Mouse (Mus musculus) kidney, adult 10 weeks (tissue): ENCODE data around the gene Ltb4r2. TPM values are rescaled to one million over a fixed set of nuclear protein-coding genes. Genes with fewer than 3 reads are reported as not detected.

Experiments
- polyA plus RNA-seq: library from polyadenylated mRNA; stranded (reverse); fragments of 350-450 nt; fragmentation: Illumina TruSeq; extraction: RNeasy Lipid Tissue Mini Kit (QIAGEN cat#74804); gene quantifications from one replicate; pipeline ENCODE4 v1.2.3, GENCODE M21; 2014; ENCODE audit warnings: low read depth, low replicate concordance

Gene Ltb4r2
- 0.24 TPM for polyA plus RNA-seq

DNA sequence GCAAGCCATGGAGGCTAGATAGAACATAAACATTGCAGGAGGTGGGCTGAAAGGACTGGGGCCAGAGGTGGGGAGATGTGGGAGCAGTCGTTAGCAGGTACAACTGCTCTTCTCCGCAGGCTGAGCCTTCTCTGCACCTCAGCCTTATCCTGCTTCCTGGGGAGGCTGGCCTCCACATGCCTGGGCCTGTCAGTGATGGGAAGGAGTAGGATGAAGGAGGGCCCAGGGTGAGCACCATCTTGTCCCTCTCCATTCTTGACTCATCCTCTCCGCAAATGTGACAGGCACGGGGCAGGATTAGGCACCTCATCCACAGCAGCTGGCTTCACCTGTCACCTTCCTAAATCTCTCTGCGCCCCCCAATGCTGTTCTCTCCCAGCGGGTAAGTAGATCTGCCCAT lies at the start of gene Ltb4r2:
Gene Ltb4r2, plus strand, starts transcription at position 266 of the 400 bp plus-strand sequence.

DNA sequence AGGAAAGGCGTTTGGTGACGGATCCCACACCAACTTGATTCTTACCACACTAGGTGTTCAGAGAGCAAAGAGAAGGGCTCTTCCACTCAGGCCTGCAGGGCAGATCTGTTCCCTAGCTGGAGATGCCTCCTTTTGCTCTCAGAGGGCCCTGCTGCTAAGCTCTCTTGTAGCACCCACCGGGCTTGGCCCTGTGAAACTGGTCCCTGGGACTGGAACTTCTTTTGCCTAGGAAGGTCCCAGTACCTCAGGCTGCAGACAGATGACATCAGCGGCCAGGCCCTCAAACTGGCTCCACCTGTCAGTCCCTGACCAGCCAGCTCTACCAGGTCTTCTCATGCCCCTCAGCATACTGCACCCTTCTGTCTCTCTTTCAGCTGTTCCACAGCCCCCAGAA lies 47.5 kb upstream of the Ltb4r2 start, which contains the start of gene Tgm1:
Gene Tgm1, minus strand, starts transcription at position 198 of the 394 bp plus-strand sequence.

DNA sequence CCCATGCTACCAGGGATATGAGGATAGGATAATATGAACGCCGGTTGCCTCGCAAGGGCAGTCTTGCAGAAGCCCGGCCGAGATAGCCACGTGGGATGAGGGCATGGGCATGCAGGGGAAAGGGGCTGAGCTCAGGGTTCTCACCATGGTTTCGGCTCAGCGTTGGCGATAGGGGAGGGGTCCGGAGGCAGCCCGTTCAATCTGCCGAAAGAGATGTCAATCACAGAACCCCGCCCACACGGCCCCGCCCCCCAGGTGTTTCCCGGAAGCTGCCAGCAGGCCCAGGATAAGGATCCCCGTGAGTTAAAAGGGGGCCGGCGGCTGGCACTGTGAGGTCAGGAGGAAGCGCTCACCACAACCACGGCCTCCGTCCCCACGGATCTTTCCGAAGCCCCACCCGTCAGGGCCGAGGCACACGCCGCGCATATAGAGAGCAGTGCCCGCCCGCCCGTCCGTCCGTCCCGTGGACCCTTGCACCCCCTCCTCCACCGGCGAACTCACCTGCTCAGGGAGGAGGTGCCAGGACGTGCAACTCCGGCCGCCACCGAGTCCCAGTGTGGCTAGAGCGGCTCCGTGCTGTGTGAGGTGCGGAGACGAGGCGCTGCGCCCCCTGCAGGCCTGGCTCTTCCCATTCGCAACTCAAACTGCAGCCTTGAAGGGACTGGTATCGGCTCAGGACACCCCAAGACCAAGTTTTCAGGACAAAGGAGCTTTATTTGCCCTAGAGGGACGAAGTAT lies 39.4 kb upstream of the Ltb4r2 start, which contains the start of gene Rabggta:
Gene Rabggta, minus strand, starts transcription at position 564 of the 738 bp plus-strand sequence.

DNA sequence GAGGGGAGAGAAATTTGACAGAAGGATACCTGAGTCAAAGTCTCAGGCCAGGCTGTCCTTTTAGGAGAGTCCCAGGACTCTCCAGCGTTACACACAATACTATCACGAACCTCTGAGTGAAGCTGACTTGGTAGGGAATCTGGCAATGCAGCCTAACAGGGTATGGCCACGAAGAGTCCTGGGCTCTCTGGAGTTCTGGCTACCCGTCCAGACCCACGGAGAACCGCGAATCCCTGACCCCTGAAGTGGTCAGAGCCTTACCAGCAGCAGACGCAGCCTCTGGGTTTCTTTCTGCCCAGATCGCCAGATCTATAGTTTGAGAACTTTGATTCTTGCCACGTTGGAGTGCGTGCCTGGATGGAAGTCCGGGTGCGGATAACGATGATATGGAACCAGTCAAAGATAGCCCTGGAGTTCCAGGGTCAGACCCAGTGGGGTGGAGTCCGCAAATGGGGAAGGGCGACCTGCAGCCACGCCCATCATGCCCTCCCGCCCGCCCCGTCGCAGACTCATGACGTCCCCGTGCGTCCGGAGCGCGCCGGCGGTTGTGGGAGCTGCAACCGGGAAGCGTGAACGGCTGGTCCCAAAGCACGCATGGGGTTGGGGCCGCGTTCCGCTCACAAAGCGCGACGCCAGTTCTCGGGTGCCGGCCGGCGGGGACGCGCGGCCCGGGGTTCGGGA lies 15.9 kb upstream of the Ltb4r2 start, which contains the start of the genes Dhrs1 and Nop9:
Gene Dhrs1, minus strand, starts transcription at position 511 of the 681 bp plus-strand sequence.
Gene Nop9, plus strand, starts transcription at position 514 of the 681 bp plus-strand sequence.

DNA sequence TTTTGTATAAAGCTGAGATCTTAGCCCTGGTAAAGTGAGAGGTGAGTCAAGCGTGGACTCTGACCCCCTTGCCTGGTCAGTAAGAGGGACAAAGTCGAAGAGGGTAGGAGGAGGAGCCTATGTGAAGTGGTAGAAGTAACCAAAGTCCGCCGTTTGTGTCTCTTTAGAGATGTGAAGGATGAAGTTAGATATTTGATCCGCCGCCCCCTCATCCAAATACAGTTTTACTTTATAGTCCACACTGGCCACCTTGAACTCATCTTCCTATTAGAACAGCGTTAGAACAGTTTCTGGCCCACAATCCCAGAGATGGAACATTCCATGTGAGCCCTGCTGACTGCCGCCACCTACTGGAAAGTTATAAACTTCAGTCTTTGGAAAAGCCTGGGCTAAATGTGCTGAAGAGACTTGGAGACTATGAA lies 2.9 kb upstream of the Ltb4r2 start, which contains the start of gene Cideb:
Gene Cideb, minus strand, starts transcription at position 96 of the 422 bp plus-strand sequence.

DNA sequence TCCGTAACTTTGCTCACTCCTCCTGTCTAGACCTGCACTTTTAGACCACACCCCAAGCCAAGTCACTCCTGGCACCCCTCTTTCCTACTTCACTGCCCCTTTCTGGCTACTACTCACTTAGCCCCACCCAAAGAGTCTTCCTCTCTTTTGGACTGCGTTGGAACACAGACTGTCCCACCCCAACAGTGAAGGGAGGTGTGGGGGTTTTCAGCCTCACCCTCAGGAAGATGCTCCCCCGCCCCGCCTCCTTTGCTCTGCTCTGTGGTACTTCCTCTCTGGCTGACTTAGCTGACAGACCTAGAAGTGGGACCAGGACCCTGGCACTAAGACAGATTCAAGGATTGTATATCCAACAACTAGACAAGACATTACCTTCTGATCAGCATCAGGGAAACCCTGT lies 4.5 kb downstream of the Ltb4r2 start, which contains the start of gene Ltb4r1:
Gene Ltb4r1, plus strand, starts transcription at position 267 of the 400 bp plus-strand sequence.

DNA sequence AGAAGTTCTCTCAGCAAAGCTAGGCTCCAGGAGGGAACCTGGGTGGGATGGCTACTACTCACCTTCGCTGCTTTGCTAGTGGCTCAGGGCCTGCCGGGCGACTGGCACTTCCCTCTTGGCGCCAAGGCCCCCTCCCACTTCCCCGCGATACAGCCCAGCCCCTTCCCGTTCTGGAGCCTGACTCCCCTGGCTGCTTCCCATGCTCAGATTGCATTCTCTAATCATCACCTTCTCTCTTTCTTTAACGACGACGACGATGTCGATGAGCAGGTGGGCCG lies 22.7 kb downstream of the Ltb4r2 start, which contains the start of gene Adcy4:
Gene Adcy4, minus strand, starts transcription at position 138 of the 278 bp plus-strand sequence.

DNA sequence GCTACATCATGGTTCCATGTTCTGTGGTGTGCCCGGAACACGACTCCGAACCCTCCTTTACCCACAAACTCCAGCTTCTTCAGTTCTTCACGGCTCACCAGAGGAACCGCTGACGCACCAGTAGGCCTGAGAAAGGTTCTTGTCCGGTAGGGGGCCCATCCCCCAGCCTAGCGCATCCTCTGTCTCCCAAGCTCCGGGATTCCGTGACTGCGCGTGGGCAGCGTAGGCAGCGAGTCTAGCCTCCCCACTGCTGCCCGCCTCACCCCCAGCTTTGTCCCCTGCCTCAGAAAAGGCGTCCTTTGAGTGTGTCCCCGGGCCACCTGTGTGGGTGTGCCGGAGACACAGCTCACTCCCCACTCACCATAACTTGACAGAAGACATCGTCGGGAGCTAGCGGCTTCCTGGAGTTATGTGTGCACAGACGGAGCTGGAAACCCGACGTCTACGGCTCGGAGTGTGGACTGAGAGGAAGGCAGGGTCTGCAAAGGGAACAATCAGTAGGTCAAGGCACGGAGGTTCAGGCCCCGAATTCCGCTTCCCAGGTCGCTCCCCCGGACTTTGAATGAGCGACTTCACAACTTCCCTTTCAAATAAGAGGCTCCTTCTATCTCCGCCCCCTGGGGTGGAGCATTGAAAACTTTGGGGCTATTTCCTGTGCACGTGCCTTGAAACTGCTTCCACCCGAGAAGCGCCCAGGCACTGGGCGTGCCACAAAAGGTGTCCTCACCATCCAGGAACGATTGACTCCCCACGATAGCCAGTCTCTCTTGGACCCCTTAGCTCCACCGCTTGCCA lies 27.2 kb downstream of the Ltb4r2 start, which contains the start of gene Ripk3:
Gene Ripk3, minus strand, starts transcription at position 610 of the 795 bp plus-strand sequence.

Other genes with a start within 250 kb of the Ltb4r2 start
- gene Nrl, start 236.4 kb upstream of the Ltb4r2 start, polyA plus RNA-seq, result not detected
- gene Pck2, start 221.2 kb upstream of the Ltb4r2 start, polyA plus RNA-seq, result 2.1 TPM
- gene Dcaf11, start 201.4 kb upstream of the Ltb4r2 start, polyA plus RNA-seq, result 33.8 TPM
- gene A730061H03Rik, start 201.0 kb upstream of the Ltb4r2 start, polyA plus RNA-seq, result not detected
- gene Fitm1, start 185.8 kb upstream of the Ltb4r2 start, polyA plus RNA-seq, result not detected
- 112 TPM for gene Psme1, start 183.3 kb upstream of the Ltb4r2 start, polyA plus RNA-seq
- 6.6 TPM for gene Emc9, start 176.1 kb upstream of the Ltb4r2 start, polyA plus RNA-seq
- gene Psme2, start 170.3 kb upstream of the Ltb4r2 start, polyA plus RNA-seq, result 55.1 TPM
- gene Rnf31, start 169.7 kb upstream of the Ltb4r2 start, polyA plus RNA-seq, result 1.1 TPM
- 18.5 TPM for gene Irf9, start 157.9 kb upstream of the Ltb4r2 start, polyA plus RNA-seq
- 0.53 TPM for gene Rec8, start 143.4 kb upstream of the Ltb4r2 start, polyA plus RNA-seq
- 5.9 TPM for gene Ipo4, start 125.5 kb upstream of the Ltb4r2 start, polyA plus RNA-seq
- 0.24 TPM for gene Gm49378, start 123.5 kb upstream of the Ltb4r2 start, polyA plus RNA-seq
- gene Tm9sf1, start 117.6 kb upstream of the Ltb4r2 start, polyA plus RNA-seq, result 44.5 TPM
- not detected for gene Tssk4, start 111.2 kb upstream of the Ltb4r2 start, polyA plus RNA-seq
- gene Mdp1, start 100.9 kb upstream of the Ltb4r2 start, polyA plus RNA-seq, result 20.2 TPM
- 33.6 TPM for gene Gmpr2, start 89.5 kb upstream of the Ltb4r2 start, polyA plus RNA-seq
- 55.2 TPM for gene Nedd8, start 89.3 kb upstream of the Ltb4r2 start, polyA plus RNA-seq
- 7.2 TPM for gene Tinf2, start 79.6 kb upstream of the Ltb4r2 start, polyA plus RNA-seq
- 1.2 TPM for gene Tgm1, start 47.5 kb upstream of the Ltb4r2 start, polyA plus RNA-seq
- 0.65 TPM for gene Rabggta, start 39.2 kb upstream of the Ltb4r2 start, polyA plus RNA-seq
- 25.8 TPM for gene Dhrs1, start 15.7 kb upstream of the Ltb4r2 start, polyA plus RNA-seq
- 3.4 TPM for gene Nop9, start 15.7 kb upstream of the Ltb4r2 start, polyA plus RNA-seq
- 16.4 TPM for gene Cideb, start 3.0 kb upstream of the Ltb4r2 start, polyA plus RNA-seq
- gene Ltb4r1, start 4.5 kb downstream of the Ltb4r2 start, polyA plus RNA-seq, result not detected
- gene Adcy4, start 22.7 kb downstream of the Ltb4r2 start, polyA plus RNA-seq, result 0.16 TPM
- 0.73 TPM for gene Ripk3, start 27.4 kb downstream of the Ltb4r2 start, polyA plus RNA-seq
- gene Nfatc4, start 61.7 kb downstream of the Ltb4r2 start, polyA plus RNA-seq, result 1.1 TPM
- 0.40 TPM for gene Nynrin, start 92.6 kb downstream of the Ltb4r2 start, polyA plus RNA-seq
- gene Cbln3, start 123.0 kb downstream of the Ltb4r2 start, polyA plus RNA-seq, result not detected
- gene Khnyn, start 123.5 kb downstream of the Ltb4r2 start, polyA plus RNA-seq, result 8.8 TPM
- 19.8 TPM for gene Sdr39u1, start 138.9 kb downstream of the Ltb4r2 start, polyA plus RNA-seq
- not detected for gene Cma1, start 183.2 kb downstream of the Ltb4r2 start, polyA plus RNA-seq
- not detected for gene Cma2, start 189.6 kb downstream of the Ltb4r2 start, polyA plus RNA-seq